Mouse (Mus musculus): ENCODE results near the gene Errfi1. TPM values are rescaled to one million over a fixed set of nuclear protein-coding genes. Genes with fewer than 3 reads are reported as not detected.
"Not testable (repeated sequence)": the region's sequence is repeated elsewhere in the genome, so short reads cannot be mapped to it uniquely, and the experiment has no call there.

Errfi1 gene
- polyA plus RNA-seq, 1 experiment: 32.4 TPM

DNA sequence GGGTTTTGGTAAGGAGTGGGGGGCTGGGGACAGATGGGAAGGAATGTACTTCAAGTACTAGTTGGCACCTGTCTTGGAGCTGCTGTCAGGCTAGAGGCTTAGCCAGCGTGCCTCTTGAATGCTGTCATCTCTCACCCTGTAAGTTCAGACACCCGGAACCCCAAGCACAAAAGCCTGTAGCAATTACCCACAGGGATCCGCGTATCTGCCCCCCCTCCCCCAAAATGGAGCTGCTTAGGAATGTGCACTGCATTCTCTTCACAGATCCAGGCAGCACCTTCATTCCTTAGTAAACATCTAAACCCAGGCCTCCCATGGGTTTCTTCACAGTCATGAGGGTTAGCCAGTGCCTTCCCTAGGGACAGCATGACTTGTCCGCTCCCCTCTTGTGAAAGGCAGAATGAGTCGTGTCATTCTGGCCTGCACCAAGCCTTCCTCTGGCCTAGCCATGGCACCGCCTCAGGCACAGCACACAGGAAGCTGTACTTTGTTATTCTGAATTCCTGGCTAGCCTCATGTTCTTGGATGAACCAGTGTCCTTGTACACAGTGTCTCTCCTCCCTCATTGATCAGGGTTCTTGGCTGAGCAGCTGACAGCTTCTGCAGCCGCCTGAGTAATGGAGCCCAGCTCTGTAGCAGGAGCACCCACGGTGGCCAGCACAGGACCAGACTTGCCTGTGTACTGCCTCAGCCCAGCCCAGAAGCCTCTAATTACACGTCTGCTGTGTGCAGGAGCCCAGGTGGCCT lies 17.8 kb downstream of the Errfi1 start:
- WGBS: 37% methylated on average over 10 of the region's 10 CpGs
- Histone ChIP-seq H3K4me1 (ENCODE audit: control insufficient read depth, insufficient read depth, low read length) (peaks cover 12% of the 10 kb centered on the region), H3K4me3 (replicated peaks; ENCODE audit: insufficient read depth, low read depth, low read length) (no peak overlapping the region), H3K27ac (ENCODE audit: insufficient read depth, low read length) (peak overlapping the region; percentile 24; the same call in 1 of the 2 replicates), H3K27me3 (ENCODE audit: control insufficient read depth, insufficient read depth, low read length) (no peaks in the 10 kb centered on the region)
- peak in 1 of 2 experiments; percentile 28 for DNase-seq
- TF ChIP-seq CTCF (IDR thresholded peaks at IDR 0.05; ENCODE audit: borderline replicate concordance, insufficient read depth, low read depth, low read length) (no peak), POLR2A (IDR thresholded peaks at IDR 0.05; ENCODE audit: borderline replicate concordance, insufficient read depth, low read length) (no peak)

DNA sequence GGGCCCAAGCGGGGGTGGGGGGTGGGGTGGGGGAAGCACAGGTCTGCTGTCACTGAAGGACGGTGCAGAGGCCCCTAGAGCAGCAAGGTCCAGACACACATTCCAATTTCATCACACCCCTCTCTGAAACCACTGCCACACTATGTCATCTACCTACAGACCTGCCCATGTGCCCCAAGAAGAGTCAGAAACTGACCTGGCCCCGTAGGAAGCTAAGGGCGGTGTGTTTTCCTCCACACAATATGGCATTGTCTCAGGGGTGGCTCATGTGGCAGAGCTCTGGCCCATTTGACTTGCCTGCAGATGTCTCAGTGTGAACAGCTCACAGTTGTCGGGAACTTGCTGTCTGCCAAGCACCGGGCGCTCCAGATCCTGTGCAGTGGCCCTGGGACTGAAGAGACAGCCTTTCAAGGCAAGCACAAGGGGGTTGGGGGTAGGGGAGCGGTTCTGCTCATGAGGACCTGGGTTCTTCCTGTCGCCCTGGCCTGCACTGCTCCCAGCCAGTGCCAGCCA lies 18.5 kb downstream of the Errfi1 start:
- H3K27ac ChIP-seq (ENCODE audit: insufficient read depth, low read length): peak overlapping the region; percentile 13; the same call in 1 of the 2 replicates
- no peak overlapping the region for H3K4me3 ChIP-seq (replicated peaks; ENCODE audit: insufficient read depth, low read depth, low read length)
- WGBS: 28% methylated on average over 9 of the region's 9 CpGs
- TF ChIP-seq CTCF (IDR thresholded peaks at IDR 0.05; ENCODE audit: borderline replicate concordance, insufficient read depth, low read depth, low read length) (no peak), POLR2A (IDR thresholded peaks at IDR 0.05; ENCODE audit: borderline replicate concordance, insufficient read depth, low read length) (no peak)
- DNase-seq: peak; percentile 35 to 44
- H3K27me3 ChIP-seq (ENCODE audit: control insufficient read depth, insufficient read depth, low read length): no peaks in the 10 kb centered on the region
- peaks cover 12% of the 10 kb centered on the region for H3K4me1 ChIP-seq (ENCODE audit: control insufficient read depth, insufficient read depth, low read length)

DNA sequence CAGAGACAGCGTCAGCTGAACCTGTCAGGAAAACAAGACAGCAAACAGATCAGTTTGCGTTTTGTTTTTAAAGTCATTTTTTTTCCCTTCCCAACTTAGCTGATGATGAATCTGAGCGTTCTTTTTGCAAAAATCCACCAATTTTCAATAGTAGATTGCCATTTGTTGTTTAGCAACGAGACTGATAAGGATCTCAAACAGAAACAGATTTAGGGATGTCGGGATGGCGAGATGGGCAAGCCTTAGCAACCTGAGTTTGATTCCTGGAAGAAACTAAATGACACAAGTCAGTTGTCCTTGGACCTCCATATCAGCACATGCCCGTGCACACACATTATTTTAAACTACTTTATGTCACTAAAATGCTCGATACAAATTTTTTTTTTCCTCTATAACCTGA lies 19.0 kb downstream of the Errfi1 start:
- 84% methylated on average over 8 of the region's 8 CpGs for WGBS
- DNase-seq: no peak

DNA sequence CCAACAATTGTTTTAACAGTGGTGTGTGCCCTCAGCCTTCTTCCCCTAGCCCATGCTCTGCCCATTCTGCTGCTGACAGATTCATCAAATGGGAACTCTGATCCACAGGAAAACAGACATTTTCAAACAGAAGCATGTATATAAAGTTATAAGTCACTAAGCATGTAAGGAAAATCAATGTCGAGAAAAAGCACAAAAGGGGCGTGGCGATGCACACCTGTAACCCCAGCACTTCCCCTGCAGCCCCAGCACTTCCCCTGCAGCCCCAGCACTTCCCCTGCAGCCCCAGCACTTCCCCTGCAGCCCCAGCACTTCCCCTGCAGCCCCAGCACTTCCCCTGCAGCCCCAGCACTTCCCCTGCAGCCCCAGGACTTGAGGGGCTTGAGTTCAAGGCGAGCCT lies 20.7 kb downstream of the Errfi1 start:
- 76% methylated on average over 4 of the region's 4 CpGs for WGBS
- not testable (repeated sequence) for H3K27me3 ChIP-seq (ENCODE audit: control insufficient read depth, insufficient read depth, low read length); H3K4me3 ChIP-seq (replicated peaks; ENCODE audit: insufficient read depth, low read depth, low read length); H3K27ac ChIP-seq (ENCODE audit: insufficient read depth, low read length); DNase-seq
- peaks cover 12% of the 10 kb centered on the region for H3K4me1 ChIP-seq (ENCODE audit: control insufficient read depth, insufficient read depth, low read length)

More for the DNA sequence above, 19.0 kb downstream of the Errfi1 start:
- peaks cover 12% of the 10 kb centered on the region for H3K4me1 ChIP-seq (ENCODE audit: control insufficient read depth, insufficient read depth, low read length)
- no peak overlapping the region for H3K4me3 ChIP-seq (replicated peaks; ENCODE audit: insufficient read depth, low read depth, low read length)
- no peaks in the 10 kb centered on the region for H3K27me3 ChIP-seq (ENCODE audit: control insufficient read depth, insufficient read depth, low read length)
- TF ChIP-seq CTCF (IDR thresholded peaks at IDR 0.05; ENCODE audit: borderline replicate concordance, insufficient read depth, low read depth, low read length) (no peak), POLR2A (IDR thresholded peaks at IDR 0.05; ENCODE audit: borderline replicate concordance, insufficient read depth, low read length) (no peak)
- H3K27ac ChIP-seq (ENCODE audit: insufficient read depth, low read length): peak overlapping the region; percentile 13; the same call in 1 of the 2 replicates

- 87% methylated on average over 10 of the region's 10 CpGs for WGBS
Observed at GRCm38 (mm10) chr4:150875393-150875792, 21.7 kb downstream of the Errfi1 start.

DNA sequence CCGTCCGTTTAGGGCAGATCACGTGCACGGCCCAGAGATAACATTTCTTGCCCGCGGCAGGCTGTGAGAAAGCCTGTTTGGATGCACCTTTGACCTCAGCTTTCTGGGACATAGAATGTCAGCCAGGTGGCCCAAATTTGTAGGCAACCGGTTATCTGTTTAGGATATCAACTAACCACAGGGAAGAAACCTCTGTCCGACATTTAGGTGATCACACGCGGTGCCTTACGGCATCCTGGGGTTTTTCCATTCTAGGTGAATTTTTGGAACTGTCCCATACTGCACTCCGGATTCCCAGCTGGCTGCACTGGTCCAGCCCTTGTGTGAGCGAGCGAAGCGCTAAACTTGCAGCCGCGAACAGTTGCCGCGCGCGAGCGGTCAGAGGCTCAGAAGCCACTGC lies 25.9 kb downstream of the Errfi1 start:
- H3K27ac ChIP-seq (ENCODE audit: insufficient read depth, low read length): no peak overlapping the region
- no peaks in the 10 kb centered on the region for H3K4me1 ChIP-seq (ENCODE audit: control insufficient read depth, insufficient read depth, low read length)
- no peak for DNase-seq
- H3K27me3 ChIP-seq (ENCODE audit: control insufficient read depth, insufficient read depth, low read length): no peaks in the 10 kb centered on the region
- no peak for TF ChIP-seq POLR2A (IDR thresholded peaks at IDR 0.05; ENCODE audit: borderline replicate concordance, insufficient read depth, low read length)
- TF ChIP-seq CTCF (IDR thresholded peaks at IDR 0.05; ENCODE audit: borderline replicate concordance, insufficient read depth, low read depth, low read length): no peak
- 98% methylated on average over 22 of the region's 22 CpGs for WGBS
- no peak overlapping the region for H3K4me3 ChIP-seq (replicated peaks; ENCODE audit: insufficient read depth, low read depth, low read length)

More at GRCm38 (mm10) chr4:150875393-150875792, 21.7 kb downstream of the Errfi1 start:
- DNase-seq: no peak
- Histone ChIP-seq H3K27me3 (ENCODE audit: control insufficient read depth, insufficient read depth, low read length) (no peaks in the 10 kb centered on the region), H3K4me3 (replicated peaks; ENCODE audit: insufficient read depth, low read depth, low read length) (no peak overlapping the region), H3K4me1 (ENCODE audit: control insufficient read depth, insufficient read depth, low read length) (peaks cover 12% of the 10 kb centered on the region), H3K27ac (ENCODE audit: insufficient read depth, low read length) (no peak overlapping the region)
- TF ChIP-seq POLR2A (IDR thresholded peaks at IDR 0.05; ENCODE audit: borderline replicate concordance, insufficient read depth, low read length) (no peak), CTCF (IDR thresholded peaks at IDR 0.05; ENCODE audit: borderline replicate concordance, insufficient read depth, low read depth, low read length) (no peak)

DNA sequence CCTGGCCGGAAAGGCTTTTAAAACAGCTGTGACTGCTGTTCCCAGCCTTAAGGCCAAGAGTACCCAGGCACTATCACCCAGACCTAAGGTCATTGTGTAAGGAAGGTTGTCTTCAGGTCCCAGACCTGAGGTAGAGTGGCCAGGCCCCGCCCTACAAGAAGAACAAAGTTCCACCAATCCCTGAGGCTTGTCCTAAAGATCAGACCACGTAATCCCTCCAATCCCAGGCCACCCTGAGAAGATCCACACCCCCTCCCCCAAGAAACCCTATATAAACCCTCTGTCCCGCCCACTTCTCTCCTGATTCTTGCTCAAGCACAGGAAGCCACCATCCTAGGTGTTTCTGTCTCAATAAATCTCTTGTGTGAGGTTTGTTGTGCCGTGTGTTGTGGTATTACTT lies 26.6 kb downstream of the Errfi1 start:
- Histone ChIP-seq H3K4me1 (ENCODE audit: control insufficient read depth, insufficient read depth, low read length) (no peaks in the 10 kb centered on the region), H3K27ac (ENCODE audit: insufficient read depth, low read length) (no peak overlapping the region), H3K27me3 (ENCODE audit: control insufficient read depth, insufficient read depth, low read length) (no peaks in the 10 kb centered on the region), H3K4me3 (replicated peaks; ENCODE audit: insufficient read depth, low read depth, low read length) (no peak overlapping the region)
- TF ChIP-seq POLR2A (IDR thresholded peaks at IDR 0.05; ENCODE audit: borderline replicate concordance, insufficient read depth, low read length) (no peak), CTCF (IDR thresholded peaks at IDR 0.05; ENCODE audit: borderline replicate concordance, insufficient read depth, low read depth, low read length) (no peak)
- DNase-seq: no peak
- 84% methylated on average over 5 of the region's 5 CpGs for WGBS

DNA sequence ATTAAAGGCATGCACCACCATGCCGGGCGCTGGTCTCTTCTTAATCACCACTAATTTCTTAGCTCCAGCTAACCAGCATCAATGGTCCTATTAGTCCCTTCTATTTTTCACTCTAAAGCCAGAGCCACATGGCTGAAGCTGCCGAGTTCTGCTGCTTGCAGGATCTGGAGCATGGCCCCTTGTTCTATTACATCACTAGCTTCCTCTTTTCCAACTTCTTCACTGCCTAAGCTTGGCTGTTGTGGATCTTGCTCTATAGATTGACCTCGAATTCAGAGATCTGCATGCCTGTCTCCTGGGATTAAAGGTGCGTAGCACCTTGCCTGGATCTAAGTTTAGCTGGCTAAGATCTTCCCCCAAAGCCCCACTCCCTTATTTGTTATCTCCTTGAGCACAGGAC lies 28.9 kb downstream of the Errfi1 start:
- Histone ChIP-seq H3K4me3 (replicated peaks; ENCODE audit: insufficient read depth, low read depth, low read length) (no peak overlapping the region), H3K27me3 (ENCODE audit: control insufficient read depth, insufficient read depth, low read length) (no peaks in the 10 kb centered on the region), H3K4me1 (ENCODE audit: control insufficient read depth, insufficient read depth, low read length) (no peaks in the 10 kb centered on the region), H3K27ac (ENCODE audit: insufficient read depth, low read length) (no peak overlapping the region)
- DNase-seq: no peak
- TF ChIP-seq CTCF (IDR thresholded peaks at IDR 0.05; ENCODE audit: borderline replicate concordance, insufficient read depth, low read depth, low read length): no peak
- TF ChIP-seq POLR2A (IDR thresholded peaks at IDR 0.05; ENCODE audit: borderline replicate concordance, insufficient read depth, low read length): no peak
- WGBS: 90% methylated on average over 5 of the region's 5 CpGs

All from cerebellum, adult 2 months (tissue).